Mouse (Mus musculus): ENCODE data around the gene Dirc2. TPM values are rescaled to one million over a fixed set of nuclear protein-coding genes. Genes with fewer than 3 reads are reported as not detected.

The Dirc2 gene
- 9.6 and 13.1 TPM in 2 replicates for polyA plus RNA-seq (2015; fragmentation: Nextera tagmentation; extraction: Ambion mirVana)

GRCm38 (mm10) chr16:35768785-35769642 lies at the start of gene Dirc2:
Dirc2 (minus strand) TSS chr16:35769356.
- 0% methylated on average over 70 of the region's 78 CpGs for WGBS
- Histone ChIP-seq H3K36me3 (no peaks in the 10 kb centered on the region), H3K4me1 (peaks cover 25% of the 10 kb centered on the region), H3K9ac (peak within 1 kb of the TSS; percentile 81), H3K9me3 (no peaks in the 10 kb centered on the region), H3K27me3 (no peaks in the 10 kb centered on the region), H3K4me2 (peak within 1 kb of the TSS; percentile 94), H3K4me3 (peak within 1 kb of the TSS; percentile 80), H3K27ac (peak within 1 kb of the TSS; percentile 65)
- ATAC-seq (ENCODE audit: insufficient number of reproducible peaks, low FRiP score, low TSS enrichment, low read depth), result peak; percentile 89

DNA sequence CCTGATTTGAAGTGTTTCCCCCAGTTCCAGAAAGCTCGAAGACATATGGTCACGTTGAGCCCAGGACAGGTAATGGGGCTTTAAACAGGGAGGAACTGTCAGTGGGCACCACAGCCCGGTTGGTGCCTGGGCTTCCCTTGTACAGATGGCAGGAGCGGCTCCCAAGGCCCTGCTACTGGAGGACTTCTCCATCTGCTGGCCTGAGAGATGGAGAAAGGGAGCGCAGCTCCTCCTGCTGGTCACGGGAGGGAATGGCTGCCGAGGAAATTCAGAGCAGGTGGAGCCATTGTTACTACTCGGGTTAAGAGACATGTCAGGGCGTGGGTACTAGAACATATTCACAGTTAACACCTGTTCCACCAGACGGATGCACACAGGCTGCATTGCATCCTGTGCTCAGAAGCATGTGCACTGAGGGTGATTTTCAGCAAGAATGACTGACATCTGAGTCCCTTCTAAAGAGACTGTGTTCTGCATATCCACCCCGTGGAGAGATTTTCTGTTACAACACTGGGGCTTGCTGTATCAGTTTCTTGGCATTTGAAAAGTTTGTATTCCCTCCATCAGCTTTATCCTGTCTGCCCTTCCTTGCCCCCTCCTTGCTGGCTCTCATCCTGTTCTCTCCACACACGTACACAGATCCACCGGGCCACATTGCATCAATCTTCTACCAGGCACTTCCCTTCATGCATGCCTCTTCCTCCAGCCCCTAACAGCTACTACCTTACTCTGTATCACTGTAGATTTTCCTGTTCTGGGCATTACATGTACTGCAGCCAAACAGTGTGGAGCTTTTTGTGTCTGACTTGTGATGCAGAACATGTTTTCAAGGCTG lies 48.3 kb upstream of the Dirc2 start:
- Histone ChIP-seq H3K9me3 (no peaks in the 10 kb centered on the region), H3K4me3 (no peak overlapping the region), H3K9ac (no peak overlapping the region), H3K4me1 (no peaks in the 10 kb centered on the region), H3K27me3 (no peaks in the 10 kb centered on the region), H3K36me3 (peaks cover 11% of the 10 kb centered on the region), H3K4me2 (no peak overlapping the region), H3K27ac (no peak overlapping the region)
- ATAC-seq (ENCODE audit: insufficient number of reproducible peaks, low FRiP score, low TSS enrichment, low read depth), result 0 out of 2 replicates have a peak, but pooled peaks have one; percentile 40
- 35% methylated on average over 13 of the region's 13 CpGs for WGBS

DNA sequence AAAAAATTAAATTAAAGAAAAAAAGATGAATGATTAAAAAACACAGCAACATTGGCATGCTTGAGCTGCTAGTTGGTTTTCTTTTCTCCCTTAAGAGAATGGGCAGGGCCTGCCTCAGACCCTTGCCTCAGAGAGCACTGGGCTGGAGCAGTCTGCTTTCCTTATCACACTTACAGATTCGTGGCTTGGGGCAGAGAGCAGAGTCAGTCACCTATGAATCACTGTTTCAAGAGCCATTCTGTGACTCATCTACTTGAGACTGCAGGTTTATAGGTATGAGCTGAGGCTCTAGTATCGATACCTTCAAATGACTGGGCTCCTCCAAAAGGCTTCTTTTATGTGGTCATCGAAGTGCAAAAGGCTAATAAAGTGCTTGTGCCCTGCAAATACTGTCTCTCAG lies 44.0 kb upstream of the Dirc2 start:
- ATAC-seq (ENCODE audit: insufficient number of reproducible peaks, low FRiP score, low TSS enrichment, low read depth), result no peak
- Histone ChIP-seq H3K9ac (no peak overlapping the region), H3K36me3 (no peaks in the 10 kb centered on the region), H3K4me1 (no peaks in the 10 kb centered on the region), H3K4me2 (no peak overlapping the region), H3K27ac (no peak overlapping the region), H3K9me3 (no peaks in the 10 kb centered on the region), H3K4me3 (no peak overlapping the region), H3K27me3 (no peaks in the 10 kb centered on the region)
- 62% methylated on average over 3 of the region's 3 CpGs for WGBS

DNA sequence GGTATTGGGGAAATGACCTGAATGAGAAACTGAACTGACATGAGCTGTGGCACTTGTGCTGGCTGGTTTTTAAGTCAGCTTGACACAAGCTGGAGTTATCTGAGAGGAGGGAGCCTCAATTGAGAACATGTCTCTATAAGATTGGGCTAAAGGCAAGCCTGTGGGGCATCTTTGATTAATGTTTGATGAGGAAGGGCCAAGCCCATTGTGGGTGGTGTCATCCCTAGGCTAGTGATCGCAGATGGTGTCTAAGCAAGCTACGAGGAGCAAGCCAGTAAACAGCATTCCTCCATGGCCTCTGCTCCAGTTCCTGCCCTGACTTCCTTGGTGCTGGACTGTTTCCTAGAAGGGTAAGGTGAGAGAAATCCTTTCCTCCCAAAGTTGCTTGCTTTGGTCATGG lies 39.7 kb upstream of the Dirc2 start:
- no peaks in the 10 kb centered on the region for H3K36me3 ChIP-seq
- WGBS, result 92% methylated on average over 2 of the region's 2 CpGs
- ATAC-seq (ENCODE audit: insufficient number of reproducible peaks, low FRiP score, low TSS enrichment, low read depth), result no peak

DNA sequence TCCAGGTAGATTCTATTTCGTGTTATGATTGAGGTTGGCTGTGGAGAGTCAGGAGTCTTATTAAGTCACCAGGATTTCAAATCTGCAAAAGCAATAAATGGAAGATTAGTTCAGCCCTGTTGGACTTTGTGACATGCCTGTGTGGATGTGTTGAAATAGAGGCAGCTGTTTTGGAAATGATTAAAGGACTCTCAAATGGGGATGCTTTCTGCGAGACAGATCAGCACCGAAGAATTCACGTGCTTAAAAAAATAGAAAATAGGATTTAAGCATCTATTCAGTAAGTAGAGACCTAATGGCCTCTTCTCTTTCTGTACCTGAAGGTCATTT lies 38.5 kb upstream of the Dirc2 start:
- Histone ChIP-seq H3K27me3 (no peaks in the 10 kb centered on the region), H3K9ac (no peak overlapping the region), H3K27ac (no peak overlapping the region), H3K4me3 (no peak overlapping the region), H3K4me2 (no peak overlapping the region), H3K36me3 (peaks cover 2% of the 10 kb centered on the region; the same call in 1 of the 2 replicates), H3K9me3 (no peaks in the 10 kb centered on the region), H3K4me1 (no peaks in the 10 kb centered on the region)
- ATAC-seq (ENCODE audit: insufficient number of reproducible peaks, low FRiP score, low TSS enrichment, low read depth), result no peak
- 82% methylated on average over 4 of the region's 4 CpGs for WGBS

More for the DNA sequence above, 39.7 kb upstream of the Dirc2 start:
- Histone ChIP-seq H3K4me3 (no peak overlapping the region), H3K4me1 (no peaks in the 10 kb centered on the region), H3K4me2 (no peak overlapping the region), H3K9ac (no peak overlapping the region), H3K27ac (no peak overlapping the region), H3K9me3 (no peaks in the 10 kb centered on the region), H3K27me3 (no peaks in the 10 kb centered on the region)

DNA sequence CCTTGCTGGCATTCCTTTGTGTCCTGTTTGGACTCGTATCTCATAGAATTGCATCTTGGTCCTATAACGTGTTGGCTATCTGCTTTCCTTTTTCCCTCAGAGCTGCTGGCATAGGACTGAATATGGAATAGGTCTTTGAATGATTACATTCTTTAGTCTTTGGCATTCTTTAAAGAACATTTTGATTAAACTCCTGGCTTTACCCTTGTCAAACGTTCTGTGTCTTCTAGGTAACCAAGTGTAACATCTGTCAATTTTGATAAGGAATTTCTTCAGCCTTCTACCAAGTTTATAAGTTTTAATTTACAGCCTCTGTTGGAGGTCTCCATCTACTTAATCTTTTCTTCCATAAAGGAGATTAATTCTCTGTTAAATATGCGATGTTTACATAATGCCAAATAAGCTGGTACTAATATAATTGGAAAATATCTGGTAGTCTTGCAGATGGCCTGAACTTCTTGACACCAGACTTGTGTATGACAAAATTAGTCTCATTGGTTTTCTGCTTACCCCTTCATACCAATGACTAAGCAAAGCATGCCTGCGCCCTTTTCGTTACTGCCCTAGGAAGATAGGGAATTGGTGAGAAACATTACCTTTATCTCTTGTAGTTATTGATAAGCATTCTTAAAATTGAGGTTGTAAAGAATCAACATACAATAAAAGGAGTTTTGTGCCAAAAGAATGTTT lies 38.0 kb upstream of the Dirc2 start:
- Histone ChIP-seq H3K36me3 (peaks cover 3% of the 10 kb centered on the region; the same call in 1 of the 2 replicates), H3K4me1 (no peaks in the 10 kb centered on the region), H3K4me3 (no peak overlapping the region), H3K27me3 (no peaks in the 10 kb centered on the region), H3K4me2 (no peak overlapping the region), H3K9me3 (no peaks in the 10 kb centered on the region), H3K27ac (no peak overlapping the region), H3K9ac (no peak overlapping the region)
- no peak for ATAC-seq (ENCODE audit: insufficient number of reproducible peaks, low FRiP score, low TSS enrichment, low read depth)
- 80% methylated on average over 6 of the region's 6 CpGs for WGBS

DNA sequence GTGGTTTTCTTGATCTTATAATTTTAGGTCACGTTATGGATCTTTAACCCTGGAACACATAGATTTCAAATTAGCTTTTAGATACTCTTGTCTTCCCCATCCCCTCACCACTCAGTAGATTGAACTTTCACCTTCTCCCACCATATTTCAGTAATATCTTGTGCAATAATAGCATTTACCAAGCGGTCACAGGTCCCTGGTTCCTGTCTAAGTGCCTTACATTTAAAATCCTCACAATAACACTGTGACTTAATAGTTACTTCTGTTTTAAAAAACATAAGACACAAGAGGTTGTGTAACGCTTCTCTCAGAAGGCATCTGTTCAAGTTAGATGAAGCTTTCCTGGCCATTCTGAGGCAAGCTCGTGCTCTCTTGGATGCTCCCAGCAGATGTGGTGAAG lies 34.6 kb upstream of the Dirc2 start:
- Histone ChIP-seq H3K27ac (no peak overlapping the region), H3K4me1 (no peaks in the 10 kb centered on the region), H3K4me3 (no peak overlapping the region), H3K4me2 (no peak overlapping the region), H3K36me3 (peaks cover 15% of the 10 kb centered on the region), H3K9me3 (no peaks in the 10 kb centered on the region), H3K27me3 (no peaks in the 10 kb centered on the region), H3K9ac (no peak overlapping the region)
- 89% methylated on average over 4 of the region's 4 CpGs for WGBS
- ATAC-seq (ENCODE audit: insufficient number of reproducible peaks, low FRiP score, low TSS enrichment, low read depth), result no peak

DNA sequence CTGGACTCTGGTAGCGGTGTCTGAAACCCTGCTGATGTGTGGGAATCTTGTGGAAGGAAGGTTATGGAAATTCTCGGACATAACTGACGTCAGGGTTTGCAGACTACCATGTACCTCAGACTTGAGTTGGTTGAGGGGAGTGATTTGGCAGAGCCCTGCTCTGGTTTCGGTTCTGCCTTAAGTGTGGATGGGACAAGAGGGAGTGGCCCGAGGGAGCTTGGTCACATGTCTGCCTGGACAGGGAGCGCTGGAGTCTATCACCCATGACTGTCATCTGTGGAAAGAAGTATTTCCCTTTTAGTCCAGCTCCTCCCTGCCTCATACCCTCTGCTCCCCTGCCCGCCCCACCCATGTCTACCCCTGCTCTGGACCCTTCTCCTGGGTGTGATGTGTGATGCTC lies 33.0 kb upstream of the Dirc2 start:
- 90% methylated on average over 7 of the region's 7 CpGs for WGBS
- no peak for ATAC-seq (ENCODE audit: insufficient number of reproducible peaks, low FRiP score, low TSS enrichment, low read depth)
- no peak overlapping the region for H3K27ac ChIP-seq
- no peak overlapping the region for H3K4me3 ChIP-seq
- H3K9ac ChIP-seq, result no peak overlapping the region
- H3K36me3 ChIP-seq, result peaks cover 23% of the 10 kb centered on the region
- H3K9me3 ChIP-seq, result no peaks in the 10 kb centered on the region
- no peaks in the 10 kb centered on the region for H3K4me1 ChIP-seq
- H3K27me3 ChIP-seq, result no peaks in the 10 kb centered on the region
- H3K4me2 ChIP-seq, result no peak overlapping the region

DNA sequence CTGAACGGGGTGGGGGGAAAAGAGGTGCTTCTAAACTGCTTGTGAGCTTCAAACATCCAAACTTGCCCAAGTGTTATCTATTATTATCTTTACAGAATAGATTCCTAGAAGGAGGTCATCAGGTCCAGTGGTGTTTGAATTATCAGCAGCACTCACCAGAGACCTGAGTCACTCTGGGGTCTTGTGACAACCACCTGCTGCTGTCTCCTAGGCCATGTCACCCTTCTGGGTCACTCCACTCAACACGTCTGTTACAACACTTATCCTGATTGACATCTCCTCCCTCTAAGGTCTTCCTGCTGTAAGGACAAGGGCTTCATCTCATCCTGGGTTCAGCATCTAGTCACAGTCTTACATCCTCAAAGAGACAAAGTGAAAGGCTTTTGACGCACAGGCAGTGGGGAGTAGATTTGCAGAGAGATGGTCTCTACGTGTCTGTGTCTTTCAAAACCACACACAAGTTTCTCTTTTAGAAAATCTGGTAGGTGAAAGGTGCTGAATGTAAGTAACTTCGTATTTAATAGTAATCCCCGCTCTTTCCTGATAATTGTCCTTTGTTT lies 22.9 kb upstream of the Dirc2 start:
- Histone ChIP-seq H3K4me1 (no peaks in the 10 kb centered on the region), H3K9ac (no peak overlapping the region), H3K36me3 (peaks cover 14% of the 10 kb centered on the region), H3K4me2 (no peak overlapping the region), H3K27ac (no peak overlapping the region), H3K27me3 (no peaks in the 10 kb centered on the region), H3K4me3 (no peak overlapping the region), H3K9me3 (no peaks in the 10 kb centered on the region)
- no peak for ATAC-seq (ENCODE audit: insufficient number of reproducible peaks, low FRiP score, low TSS enrichment, low read depth)
- 86% methylated on average over 6 of the region's 6 CpGs for WGBS

- Histone ChIP-seq H3K27me3 (no peaks in the 10 kb centered on the region), H3K4me1 (no peaks in the 10 kb centered on the region), H3K4me2 (no peak overlapping the region), H3K9me3 (no peaks in the 10 kb centered on the region), H3K9ac (no peak overlapping the region), H3K4me3 (no peak overlapping the region), H3K27ac (no peak overlapping the region), H3K36me3 (peaks cover 14% of the 10 kb centered on the region)
- ATAC-seq (ENCODE audit: insufficient number of reproducible peaks, low FRiP score, low TSS enrichment, low read depth), result no peak
- WGBS, result 93% methylated on average over 6 of the region's 6 CpGs
Measured at GRCm38 (mm10) chr16:35788330-35788729, 19.2 kb upstream of the Dirc2 start.

DNA sequence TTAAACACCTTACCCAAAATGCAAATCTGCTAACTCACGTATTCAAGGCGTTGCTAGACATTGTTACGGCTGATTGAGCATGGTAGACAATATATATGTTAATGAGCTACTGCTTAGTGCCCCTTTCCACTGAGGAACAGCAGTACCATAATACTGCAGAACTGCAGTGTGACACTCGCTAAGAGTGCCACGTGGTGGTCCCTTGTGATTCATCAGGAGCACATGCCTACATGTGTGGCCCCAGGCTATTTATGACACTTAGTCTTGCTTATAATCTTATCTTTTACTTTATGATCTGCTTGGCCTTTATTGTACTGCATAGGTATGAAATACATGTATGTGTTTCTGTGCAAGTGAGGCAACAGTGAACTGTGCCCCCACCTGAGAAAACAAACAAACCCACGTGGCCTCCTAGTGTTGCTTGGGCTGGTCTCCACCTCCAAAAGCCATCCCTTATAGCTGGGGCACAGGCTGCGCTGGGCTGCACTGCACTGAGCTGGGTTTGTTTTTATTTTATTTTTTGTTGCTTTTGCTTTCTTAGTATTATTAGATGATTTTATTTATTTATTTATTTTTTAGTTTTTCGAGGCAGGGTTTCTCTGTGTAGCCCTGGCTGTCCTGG lies 18.5 kb upstream of the Dirc2 start:
- Histone ChIP-seq H3K4me2 (no peak overlapping the region), H3K36me3 (peaks cover 14% of the 10 kb centered on the region), H3K4me3 (no peak overlapping the region), H3K27me3 (no peaks in the 10 kb centered on the region), H3K9ac (no peak overlapping the region), H3K9me3 (no peaks in the 10 kb centered on the region), H3K27ac (no peak overlapping the region), H3K4me1 (no peaks in the 10 kb centered on the region)
- ATAC-seq (ENCODE audit: insufficient number of reproducible peaks, low FRiP score, low TSS enrichment, low read depth), result no peak
- 88% methylated on average over 8 of the region's 8 CpGs for WGBS

All from limb, embryonic 15.5 days (tissue).